In the genomic region with DNA sequence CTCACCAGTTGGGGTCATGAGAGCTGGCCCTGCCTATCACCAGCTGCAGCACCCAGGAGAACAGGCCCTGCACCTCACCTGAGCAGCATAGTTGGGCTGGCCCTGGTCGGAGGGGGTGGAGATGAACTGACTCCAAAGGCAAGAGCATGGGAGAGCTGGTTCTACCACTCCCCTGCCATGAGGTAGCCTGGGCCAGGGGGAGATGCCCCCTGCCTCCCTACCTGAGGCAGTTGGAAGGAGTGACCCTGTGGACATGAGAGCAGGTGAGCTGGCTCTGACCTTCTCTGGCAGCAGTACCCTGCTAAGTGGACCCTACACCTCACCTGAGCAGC, we compare ENCODE assay signal across 13 mouse cellular contexts. TPM values are rescaled to one million over a fixed set of nuclear protein-coding genes. Genes with fewer than 3 reads are reported as not detected.
DNase-seq lines count a peak whose midpoint lies in the region; ATAC-seq and TF ChIP-seq lines count a peak whose summit lies in the region.
"Had no signal": no experiment of that assay in that cellular context is flagged by ENCODE, and none has a peak within 500 bp of the region (broad histone marks: within the 10 kb centered on the region; RNA-seq: fewer than 3 reads in every experiment).

No protein-coding gene starts in this region.

- H3K9ac ChIP-seq in forebrain, embryonic 15.5 days (replicated peaks) = no peak overlapping the region
- H3K9ac ChIP-seq in forebrain, embryonic 16.5 days (replicated peaks; ENCODE audit: low read depth, low read length) = no peak overlapping the region
- no peak overlapping the region for H3K9ac ChIP-seq in limb, embryonic 11.5 days (ENCODE audit: low read length)
- H3K9ac ChIP-seq in midbrain, postnatal 0 days (replicated peaks; ENCODE audit: low read length, poor library complexity, severe bottlenecking) = no peak overlapping the region
- H3K9ac ChIP-seq: heart, embryonic 12.5 days had no signal

- H3K4me3 ChIP-seq in forebrain, embryonic 15.5 days = no peak overlapping the region
- no peak overlapping the region for H3K4me3 ChIP-seq in forebrain, embryonic 16.5 days (replicated peaks; ENCODE audit: low read length)
- H3K4me3 ChIP-seq in limb, embryonic 11.5 days (ENCODE audit: low read depth, low read length) = no peak overlapping the region
- H3K4me3 ChIP-seq in limb, embryonic 10.5 days = no peak overlapping the region
- no peak overlapping the region for H3K4me3 ChIP-seq in midbrain, postnatal 0 days (ENCODE audit: low read depth, low read length)
- H3K4me3 ChIP-seq: heart, embryonic 12.5 days had no signal

- 78% methylated on average over 1 of the region's 1 CpGs for WGBS in forebrain, embryonic 15.5 days
- WGBS in forebrain, embryonic 16.5 days = 87% methylated on average over 1 of the region's 1 CpGs
- 87% methylated on average over 1 of the region's 1 CpGs for WGBS in limb, embryonic 11.5 days
- WGBS in limb, embryonic 10.5 days = 91% methylated on average over 1 of the region's 1 CpGs
- 87% methylated on average over 1 of the region's 1 CpGs for WGBS in midbrain, postnatal 0 days

- H3K27me3 ChIP-seq in forebrain, embryonic 15.5 days = no peaks in the 10 kb centered on the region
- no peaks in the 10 kb centered on the region for H3K27me3 ChIP-seq in forebrain, embryonic 16.5 days (replicated peaks; ENCODE audit: control insufficient read depth, insufficient read depth, low read length)
- H3K27me3 ChIP-seq in limb, embryonic 11.5 days (ENCODE audit: control insufficient read depth, insufficient read depth, low read length) = no peaks in the 10 kb centered on the region
- no peaks in the 10 kb centered on the region for H3K27me3 ChIP-seq in limb, embryonic 10.5 days (ENCODE audit: low read depth, poor library complexity, severe bottlenecking)
- H3K27me3 ChIP-seq in midbrain, postnatal 0 days (ENCODE audit: insufficient read depth, low read length) = no peaks in the 10 kb centered on the region
- H3K27me3 ChIP-seq: heart, embryonic 12.5 days had no signal

- H3K27ac ChIP-seq in forebrain, embryonic 15.5 days (replicated peaks) = no peak overlapping the region
- no peak overlapping the region for H3K27ac ChIP-seq in forebrain, embryonic 16.5 days (ENCODE audit: low read length)
- no peak overlapping the region for H3K27ac ChIP-seq in limb, embryonic 11.5 days (replicated peaks; ENCODE audit: low read depth, low read length)
- no peak overlapping the region for H3K27ac ChIP-seq in limb, embryonic 10.5 days
- no peak overlapping the region for H3K27ac ChIP-seq in midbrain, postnatal 0 days (ENCODE audit: low read depth, low read length)

- no peaks in the 10 kb centered on the region for H3K9me3 ChIP-seq in forebrain, embryonic 15.5 days
- H3K9me3 ChIP-seq in forebrain, embryonic 16.5 days (ENCODE audit: control insufficient read depth, low read length) = no peaks in the 10 kb centered on the region
- no peaks in the 10 kb centered on the region for H3K9me3 ChIP-seq in limb, embryonic 11.5 days (ENCODE audit: control insufficient read depth, low read length)
- no peaks in the 10 kb centered on the region for H3K9me3 ChIP-seq in limb, embryonic 10.5 days (replicated peaks)
- H3K9me3 ChIP-seq in midbrain, postnatal 0 days (ENCODE audit: low read length) = no peaks in the 10 kb centered on the region
- H3K9me3 ChIP-seq: heart, embryonic 12.5 days had no signal

- no peaks in the 10 kb centered on the region for H3K4me1 ChIP-seq in forebrain, embryonic 15.5 days
- H3K4me1 ChIP-seq in forebrain, embryonic 16.5 days (replicated peaks; ENCODE audit: control insufficient read depth, insufficient read depth, low read length) = no peaks in the 10 kb centered on the region
- H3K4me1 ChIP-seq in limb, embryonic 11.5 days (ENCODE audit: control insufficient read depth, insufficient read depth, low read length) = no peaks in the 10 kb centered on the region
- no peaks in the 10 kb centered on the region for H3K4me1 ChIP-seq in limb, embryonic 10.5 days
- H3K4me1 ChIP-seq in midbrain, postnatal 0 days (ENCODE audit: insufficient read depth, low read length) = no peaks in the 10 kb centered on the region

- 0 out of 2 replicates have a peak, but pooled peaks have one; percentile 43 for ATAC-seq in forebrain, embryonic 15.5 days (replicated peaks)
- no peak for ATAC-seq in forebrain, embryonic 16.5 days
- ATAC-seq in limb, embryonic 11.5 days (ENCODE audit: insufficient number of reproducible peaks, low FRiP score, low TSS enrichment, low read depth) = 0 out of 2 replicates have a peak, but pooled peaks have one; percentile 39
- ATAC-seq in erythroid progenitor cell, adult 5-6 weeks (replicated peaks; ENCODE audit: low FRiP score, poor library complexity, severe bottlenecking) = 0 out of 2 replicates have a peak, but pooled peaks have one; percentile 46
- ATAC-seq in midbrain, postnatal 0 days (ENCODE audit: low FRiP score) = peak; percentile 45

- peak; percentile 19 for DNase-seq in limb, embryonic 11.5 days (ENCODE audit: low spot score)
- no peak for DNase-seq in limb, embryonic 10.5 days (ENCODE audit: low spot score)
- DNase-seq in midbrain, postnatal 0 days (ENCODE audit: low spot score) = no peak
- no peak for DNase-seq in left cerebral cortex, adult 9 months (ENCODE audit: low spot score in 2 of 2)
- DNase-seq in adrenal gland, postnatal 10 days = no peak
- DNase-seq: adrenal gland, adult 8-10 months; cerebellum, adult 11 months; kidney, postnatal 36 days; right cerebral cortex, postnatal 25 days had no signal

- H3K4me2 ChIP-seq in forebrain, embryonic 15.5 days (replicated peaks) = no peak overlapping the region
- no peak overlapping the region for H3K4me2 ChIP-seq in forebrain, embryonic 16.5 days (ENCODE audit: low read length)
- H3K4me2 ChIP-seq in limb, embryonic 11.5 days (ENCODE audit: low read depth, severe bottlenecking) = no peak overlapping the region
- no peak overlapping the region for H3K4me2 ChIP-seq in midbrain, postnatal 0 days (ENCODE audit: low read depth, low read length, poor library complexity, severe bottlenecking)
- H3K4me2 ChIP-seq: heart, embryonic 12.5 days had no signal

- TF ChIP-seq CTCF in midbrain, postnatal 0 days (IDR thresholded peaks at IDR 0.05) = no peak

- H3K36me3 ChIP-seq in forebrain, embryonic 15.5 days = no peaks in the 10 kb centered on the region
- H3K36me3 ChIP-seq in forebrain, embryonic 16.5 days (ENCODE audit: control insufficient read depth, insufficient read depth) = no peaks in the 10 kb centered on the region
- no peaks in the 10 kb centered on the region for H3K36me3 ChIP-seq in limb, embryonic 11.5 days (ENCODE audit: control insufficient read depth, insufficient read depth, low read length)
- peaks cover 14% of the 10 kb centered on the region; the same call in 1 of the 2 replicates for H3K36me3 ChIP-seq in limb, embryonic 10.5 days
- H3K36me3 ChIP-seq in midbrain, postnatal 0 days (ENCODE audit: insufficient read depth, low read length) = peaks cover 2% of the 10 kb centered on the region; the same call in 1 of the 2 replicates
- H3K36me3 ChIP-seq: heart, embryonic 12.5 days had no signal

RNA-seq across cellular contexts. Expression of a gene that starts 19.8 kb away (rescaled TPM):
- polyA plus RNA-seq in forebrain, embryonic 15.5 days (2015; fragmentation: Nextera tagmentation; extraction: Ambion mirVana) = 97.7 and 98.2 TPM in 2 replicates
- polyA plus RNA-seq in forebrain, embryonic 16.5 days (2015; fragmentation: Nextera tagmentation; extraction: Ambion mirVana) = 109 and 115 TPM in 2 replicates
- 50.1 and 55.5 TPM in 2 replicates for polyA plus RNA-seq in limb, embryonic 11.5 days (2014; fragmentation: Nextera tagmentation; extraction: Ambion mirVana)
- polyA plus RNA-seq in limb, embryonic 10.5 days (2016; fragmentation: Nextera tagmentation; extraction: Ambion mirVana) = 46.9 and 53.0 TPM in 2 replicates
- 7.2 and 29.8 TPM in 2 replicates for total RNA-seq in erythroid progenitor cell, adult 5-6 weeks (2015; ENCODE audit: low replicate concordance)
- total RNA-seq in erythroid progenitor cell, adult 5-6 weeks (2017; ENCODE audit: low replicate concordance) = 18.1 and 19.9 TPM in 2 replicates
- total RNA-seq in midbrain, postnatal 0 days (2014; rRNA removed) = 156 and 167 TPM in 2 replicates
- 144 and 156 TPM in 2 replicates for polyA plus RNA-seq in midbrain, postnatal 0 days (2015; fragmentation: Nextera tagmentation; extraction: Ambion mirVana)
- 10 to 100 TPM; 55.6 to 58.2 TPM for total RNA-seq in adrenal gland, postnatal 10 days (2021)

RNA-seq across cellular contexts. Expression of a gene that starts 20.5 kb away (rescaled TPM):
- polyA plus RNA-seq in forebrain, embryonic 15.5 days (2015; fragmentation: Nextera tagmentation; extraction: Ambion mirVana) = 30.4 and 33.4 TPM in 2 replicates
- polyA plus RNA-seq in forebrain, embryonic 16.5 days (2015; fragmentation: Nextera tagmentation; extraction: Ambion mirVana) = 24.2 and 28.6 TPM in 2 replicates
- 78.2 and 83.8 TPM in 2 replicates for polyA plus RNA-seq in limb, embryonic 11.5 days (2014; fragmentation: Nextera tagmentation; extraction: Ambion mirVana)
- polyA plus RNA-seq in limb, embryonic 10.5 days (2016; fragmentation: Nextera tagmentation; extraction: Ambion mirVana) = 77.0 and 77.9 TPM in 2 replicates
- 29.8 and 64.2 TPM in 2 replicates for total RNA-seq in erythroid progenitor cell, adult 5-6 weeks (2015; ENCODE audit: low replicate concordance)
- 66.7 and 67.6 TPM in 2 replicates for total RNA-seq in erythroid progenitor cell, adult 5-6 weeks (2017; ENCODE audit: low replicate concordance)
- total RNA-seq in midbrain, postnatal 0 days (2014; rRNA removed) = 4.2 and 5.7 TPM in 2 replicates
- 7.1 and 7.8 TPM in 2 replicates for polyA plus RNA-seq in midbrain, postnatal 0 days (2015; fragmentation: Nextera tagmentation; extraction: Ambion mirVana)
- total RNA-seq in adrenal gland, postnatal 10 days (2021) = 10 to 100 TPM in 1 of 2 experiments, 1 to 10 TPM in 1; 5.8 to 10.8 TPM
